Mouse (Mus musculus) embryonic facial prominence, embryonic 15.5 days (tissue): Measurements from ENCODE around the gene 4930407I10Rik. TPM values are rescaled to one million over a fixed set of nuclear protein-coding genes. Genes with fewer than 3 reads are reported as not detected.

Source experiments
- ATAC-seq: fragments of 200-750 bp; cut with Nextera tagmentation; 2 replicates; pipeline ENCODE4 v1.8.0; 2017; ENCODE audit warnings: low read depth, moderate TSS enrichment; ENCODE audit not compliant: insufficient number of reproducible peaks, low FRiP score, low TSS enrichment
- H3K27ac ChIP-seq: fragments of 300-500 bp; sonication (generic); replicated peaks from 2 replicates; pipeline ENCODE4 v1.5.1; 2015; ENCODE audit warnings: mild to moderate bottlenecking, inconsistent platforms
- H3K27me3 ChIP-seq: fragments of 300-500 bp; sonication (generic); 2 replicates; pipeline ENCODE4 v1.6.1; 2015; ENCODE audit warnings: inconsistent platforms
- H3K36me3 ChIP-seq: fragments of 300-500 bp; sonication (generic); 2 replicates; pipeline ENCODE4 v1.6.1; 2015; ENCODE audit warnings: mild to moderate bottlenecking, inconsistent platforms
- H3K4me1 ChIP-seq: fragments of 300-500 bp; sonication (generic); 2 replicates; pipeline ENCODE4 v1.6.1; 2015; ENCODE audit warnings: inconsistent platforms
- H3K4me2 ChIP-seq: fragments of 300-500 bp; sonication (generic); replicated peaks from 2 replicates; pipeline ENCODE4 v1.6.1; 2015; ENCODE audit warnings: mild to moderate bottlenecking, inconsistent platforms
- H3K4me3 ChIP-seq: fragments of 300-500 bp; sonication (generic); replicated peaks from 2 replicates; pipeline ENCODE4 v1.5.1; 2015; ENCODE audit warnings: mild to moderate bottlenecking, inconsistent platforms
- H3K9ac ChIP-seq: fragments of 300-500 bp; sonication (generic); 2 replicates; pipeline ENCODE4 v1.6.1; 2015; ENCODE audit warnings: inconsistent platforms
- H3K9me3 ChIP-seq: fragments of 300-500 bp; sonication (generic); replicated peaks from 2 replicates; pipeline ENCODE4 v1.6.1; 2016; ENCODE audit warnings: inconsistent platforms
- WGBS: fragments of 180-500 bp; shearing (Covaris S2); methylation state at CpG from one replicate; pipeline ENCODE4 v1.1.7; 2015; 5-methylcytosine and 5-hydroxymethylcytosine counted together
- polyA plus RNA-seq: library from polyadenylated mRNA; unstranded; fragments of >200 nt; fragmentation: Nextera tagmentation; extraction: Ambion mirVana; gene quantifications from 2 replicates; pipeline ENCODE4 v1.2.1, GENCODE M21; 2015

4930407I10Rik gene
- polyA plus RNA-seq, 1 experiment from 2014 or later, result not detected

DNA sequence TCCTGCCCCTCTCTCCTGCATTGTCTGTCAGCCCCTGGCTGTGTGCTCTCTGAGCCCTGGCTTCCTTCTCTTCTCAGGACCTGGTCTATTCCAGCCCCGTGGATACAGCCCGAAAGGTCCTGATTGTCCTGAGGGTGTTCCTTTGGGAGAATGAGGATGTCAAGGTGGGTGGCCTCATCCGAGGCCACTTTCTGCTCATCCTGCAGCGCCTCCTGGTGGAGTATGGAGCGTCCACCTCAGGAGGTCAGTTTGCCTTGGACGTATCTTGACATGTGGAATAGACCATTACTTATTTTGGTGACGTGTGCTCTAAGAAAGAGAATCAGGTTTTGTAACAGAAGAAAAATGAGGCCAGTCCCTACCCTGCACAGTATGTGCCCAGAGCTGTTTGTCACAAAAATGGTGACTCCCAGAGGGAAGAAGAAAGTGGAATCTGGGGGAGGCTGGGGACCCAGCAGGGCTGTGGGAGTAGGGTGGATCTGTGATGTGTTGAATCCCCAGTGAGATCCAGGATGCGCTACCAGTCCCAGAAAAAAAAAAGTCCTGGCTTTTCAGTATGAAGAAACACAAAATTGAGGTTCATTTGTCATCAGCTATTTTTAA, 48.1 kb downstream of the 4930407I10Rik start:
- Histone ChIP-seq H3K9me3 (no peaks in the 10 kb centered on the region), H3K36me3 (no peaks in the 10 kb centered on the region), H3K4me2 (no peak overlapping the region), H3K4me3 (no peak overlapping the region), H3K27ac (no peak overlapping the region), H3K4me1 (no peaks in the 10 kb centered on the region), H3K9ac (no peak overlapping the region), H3K27me3 (no peaks in the 10 kb centered on the region)
- WGBS, result 14% methylated on average over 8 of the region's 8 CpGs
- no peak for ATAC-seq

Other genes with a start within 250 kb of the 4930407I10Rik start
- gene Tob2, start 200.4 kb upstream of the 4930407I10Rik start, polyA plus RNA-seq, result 31.4 and 33.8 TPM in 2 replicates
- gene Phf5a, start 187.2 kb upstream of the 4930407I10Rik start, polyA plus RNA-seq, result 133 and 145 TPM in 2 replicates
- gene Aco2, start 186.8 kb upstream of the 4930407I10Rik start, polyA plus RNA-seq, result 156 and 164 TPM in 2 replicates
- gene Polr3h, start 132.9 kb upstream of the 4930407I10Rik start, polyA plus RNA-seq, result 64.2 and 65.3 TPM in 2 replicates
- gene Csdc2, start 122.4 kb upstream of the 4930407I10Rik start, polyA plus RNA-seq, result 17.5 and 19.3 TPM in 2 replicates
- 35.9 and 39.6 TPM in 2 replicates for gene Pmm1, start 98.2 kb upstream of the 4930407I10Rik start, polyA plus RNA-seq
- gene 1700029P11Rik, start 78.6 kb upstream of the 4930407I10Rik start, polyA plus RNA-seq, result not detected in 2 replicates
- gene Xrcc6, start 71.3 kb upstream of the 4930407I10Rik start, polyA plus RNA-seq, result 75.5 and 82.1 TPM in 2 replicates
- 29.3 and 29.8 TPM in 2 replicates for gene Desi1, start 25.3 kb upstream of the 4930407I10Rik start, polyA plus RNA-seq
- 246 and 260 TPM in 2 replicates for gene Snu13, start 11.6 kb upstream of the 4930407I10Rik start, polyA plus RNA-seq
- 0.04 and 0.11 TPM in 2 replicates for gene Mei1, start 10.8 kb downstream of the 4930407I10Rik start, polyA plus RNA-seq
- gene Ccdc134, start 68.8 kb downstream of the 4930407I10Rik start, polyA plus RNA-seq, result 27.6 and 31.1 TPM in 2 replicates
- gene Srebf2, start 88.0 kb downstream of the 4930407I10Rik start, polyA plus RNA-seq, result 159 and 162 TPM in 2 replicates
- gene Shisa8, start 153.7 kb downstream of the 4930407I10Rik start, polyA plus RNA-seq, result 1.5 and 2.9 TPM in 2 replicates
- gene Tnfrsf13c, start 165.2 kb downstream of the 4930407I10Rik start, polyA plus RNA-seq, result 0.58 and 0.61 TPM in 2 replicates
- 57.7 and 60.9 TPM in 2 replicates for gene Cenpm, start 185.6 kb downstream of the 4930407I10Rik start, polyA plus RNA-seq
- gene 1500009C09Rik, start 193.2 kb downstream of the 4930407I10Rik start, polyA plus RNA-seq, result not detected in 2 replicates
- 17.1 and 18.7 TPM in 2 replicates for gene Sept3, start 215.7 kb downstream of the 4930407I10Rik start, polyA plus RNA-seq
- gene Wbp2nl, start 239.8 kb downstream of the 4930407I10Rik start, polyA plus RNA-seq, result 0.20 TPM in 1 of 2 replicates, not detected in the other